Mouse (Mus musculus) liver, adult 2 months (tissue): Measurements from ENCODE around the gene Stn1.

Experiments
- CTCF ChIP-seq: fragments of 200-500 bp; IDR thresholded peaks from 2 replicates; pipeline ENCODE4 v1.5.1; 2011; ENCODE audit warnings: low read depth, low read length, control low read depth
- POLR2A ChIP-seq: fragments of 200-500 bp; IDR thresholded peaks from 2 replicates; pipeline ENCODE4 v1.6.1; 2011; ENCODE audit warnings: low read length, control low read depth; ENCODE audit not compliant: insufficient read depth; ENCODE audit errors: extremely low read depth

DNA sequence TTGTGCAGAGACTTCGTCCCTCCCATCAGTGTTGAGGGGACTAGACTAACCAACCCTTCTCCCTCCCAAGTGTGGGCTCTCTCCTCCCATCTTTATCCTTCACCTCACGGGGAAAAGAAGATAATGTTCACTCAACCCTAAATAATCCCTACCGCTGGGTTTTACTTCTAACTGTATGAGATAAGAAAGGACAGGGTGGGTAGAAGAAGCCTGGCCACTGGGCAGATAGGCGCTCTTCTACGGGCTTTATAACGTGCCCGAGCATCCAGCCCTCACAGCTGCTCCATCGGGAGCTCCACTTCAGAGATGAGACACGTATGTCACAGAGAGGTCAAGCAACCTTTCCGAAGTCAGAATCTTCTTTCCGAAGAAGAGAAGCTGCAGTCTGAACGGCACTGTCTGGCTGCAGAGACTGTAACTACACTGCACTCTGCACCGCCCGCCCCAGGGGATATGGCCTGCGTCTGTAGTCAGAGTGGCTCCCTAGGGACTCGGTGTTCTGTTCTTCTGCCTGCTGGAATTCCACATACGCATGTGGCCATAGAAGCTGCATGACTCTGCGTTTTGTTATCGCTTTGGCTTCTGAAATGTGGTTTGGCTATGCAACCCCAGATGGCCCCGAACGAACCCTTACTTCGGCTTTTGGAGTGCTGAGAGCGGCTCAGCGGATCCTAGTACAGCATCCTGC, 18.7 kb downstream of the Stn1 start:
- TF ChIP-seq CTCF (no peak), POLR2A (no peak)
